Mouse (Mus musculus): Measurements from ENCODE around the gene Pitpnb.

Gene Pitpnb

DNA sequence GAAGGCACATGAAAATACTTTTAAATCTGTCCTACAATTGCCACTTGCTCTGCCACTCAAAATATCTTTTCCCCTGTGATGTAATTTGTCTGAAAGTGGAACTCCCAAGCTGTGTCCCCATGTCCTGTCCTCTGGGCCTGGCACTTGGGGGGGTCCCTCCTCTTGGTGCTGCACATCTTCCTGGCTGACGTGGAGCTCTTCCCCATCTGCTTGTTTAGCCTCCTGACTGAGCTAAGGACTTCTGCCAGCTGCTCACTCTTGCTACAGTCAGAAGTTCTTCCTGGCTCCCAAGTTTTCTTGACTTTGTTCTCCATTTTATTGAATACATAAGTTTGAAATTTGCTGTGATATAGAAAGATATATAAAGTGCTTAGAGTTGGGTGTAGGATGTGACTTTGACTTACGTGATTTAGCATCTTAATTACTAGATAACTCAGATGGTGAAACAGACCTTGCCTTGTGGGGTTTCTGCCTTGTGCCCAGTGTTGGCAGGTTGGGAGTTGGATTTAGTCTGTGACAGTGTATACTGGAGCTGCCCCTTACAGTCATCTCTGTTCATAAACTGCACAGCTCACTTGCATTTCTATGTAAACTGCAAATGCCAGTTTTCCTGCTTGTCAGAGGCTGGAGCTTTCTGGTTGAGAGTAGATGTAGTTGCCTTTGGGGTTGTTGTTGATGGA, 14.3 kb downstream of the Pitpnb start:
- DNase-seq (ENCODE audit: low spot score): no peak

DNA sequence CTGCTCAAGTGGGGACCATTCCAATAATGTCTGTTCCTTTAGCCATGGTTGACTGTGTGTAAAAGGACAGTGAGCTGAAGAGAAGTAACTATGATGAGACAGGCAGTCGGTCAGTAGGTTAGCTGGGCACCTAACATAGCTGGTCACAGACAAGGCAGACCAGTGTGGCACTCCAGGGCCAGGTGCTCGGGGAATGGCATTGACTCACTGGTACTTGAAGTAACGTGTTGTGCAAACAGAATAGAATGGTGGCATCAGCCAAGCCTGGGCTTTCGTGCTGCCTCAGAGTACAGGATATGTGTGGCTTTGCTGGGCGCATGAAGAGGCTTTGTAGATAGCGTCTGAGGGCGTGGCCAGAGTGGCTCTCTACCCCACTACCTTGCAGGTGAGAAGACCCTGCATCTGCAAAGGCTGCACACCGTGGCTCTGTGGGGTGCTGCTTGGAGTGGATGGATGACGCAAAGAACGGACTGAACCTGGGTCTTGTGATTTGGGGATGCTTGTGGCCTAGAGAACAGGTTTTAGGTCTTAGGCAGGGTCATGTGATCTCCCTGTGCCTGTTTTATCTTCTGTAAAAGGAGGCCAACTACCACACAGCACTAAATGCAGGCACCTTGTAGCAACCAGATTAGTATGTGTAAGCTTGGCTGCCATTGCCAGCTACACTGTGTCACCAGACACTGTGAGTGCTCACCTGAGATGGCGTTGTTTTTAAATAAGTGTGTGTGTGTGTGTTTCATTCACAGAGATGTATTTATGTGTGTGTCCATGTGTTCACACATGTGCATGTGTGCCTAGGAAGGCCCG, 26.5 kb downstream of the Pitpnb start:
- DNase-seq (ENCODE audit: low spot score): no peak

- DNase-seq (ENCODE audit: low spot score): peak; percentile 28
Observed at GRCm38 (mm10) chr5:111360546-111360945, 30.0 kb downstream of the Pitpnb start.

- DNase-seq (ENCODE audit: low spot score): no peak
Observed at GRCm38 (mm10) chr5:111361058-111361457, 30.5 kb downstream of the Pitpnb start.

DNA sequence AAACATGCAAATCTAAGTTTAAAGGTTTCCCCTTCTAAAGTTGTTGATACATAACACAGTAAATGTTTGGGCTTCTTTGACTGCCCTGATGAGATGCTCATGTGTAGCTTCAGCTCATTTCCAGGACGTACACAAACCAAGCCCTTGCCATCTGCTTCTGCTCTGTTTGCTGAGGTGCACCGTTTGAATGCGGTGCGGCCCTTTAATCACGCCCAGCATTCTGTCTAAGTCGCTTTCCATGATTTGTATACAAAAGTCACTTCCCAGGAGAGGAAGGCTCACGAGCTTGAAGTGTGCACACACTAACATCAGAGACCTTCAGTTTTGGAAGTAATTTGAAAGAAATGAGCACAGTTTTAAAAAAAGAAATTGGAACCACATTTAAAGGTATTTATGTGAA, 31.3 kb downstream of the Pitpnb start:
- no peak for DNase-seq (ENCODE audit: low spot score)

DNA sequence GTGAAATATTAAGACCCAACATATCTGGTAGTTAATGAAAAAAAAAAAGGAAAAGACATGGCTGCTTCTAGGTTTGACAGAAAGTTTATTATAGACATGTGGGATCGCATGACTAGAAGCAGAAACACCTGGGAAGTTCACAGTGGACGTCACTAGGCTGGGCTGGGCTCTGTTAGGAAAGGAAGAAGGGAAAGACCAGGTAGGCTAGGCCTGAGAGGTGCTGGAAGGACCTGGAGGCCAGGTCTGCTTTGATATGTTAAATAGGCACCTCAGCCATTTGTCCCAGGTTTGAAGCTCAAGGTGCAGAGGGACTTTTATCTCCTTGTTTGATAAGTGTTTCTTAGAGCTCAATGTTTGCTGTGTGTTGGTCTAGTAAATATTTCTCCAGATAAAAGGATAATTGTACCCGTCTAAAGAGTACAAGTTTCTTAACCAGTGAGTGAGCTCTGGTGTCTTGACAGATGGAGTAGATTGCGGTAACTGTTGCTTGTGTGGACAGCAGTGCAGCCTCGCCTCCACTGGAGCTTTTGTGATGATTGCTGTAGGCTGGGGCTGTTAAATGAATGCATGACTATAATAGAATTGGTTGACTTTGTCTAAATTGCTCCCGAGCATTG, 33.0 kb downstream of the Pitpnb start:
- DNase-seq (ENCODE audit: low spot score): no peak

DNA sequence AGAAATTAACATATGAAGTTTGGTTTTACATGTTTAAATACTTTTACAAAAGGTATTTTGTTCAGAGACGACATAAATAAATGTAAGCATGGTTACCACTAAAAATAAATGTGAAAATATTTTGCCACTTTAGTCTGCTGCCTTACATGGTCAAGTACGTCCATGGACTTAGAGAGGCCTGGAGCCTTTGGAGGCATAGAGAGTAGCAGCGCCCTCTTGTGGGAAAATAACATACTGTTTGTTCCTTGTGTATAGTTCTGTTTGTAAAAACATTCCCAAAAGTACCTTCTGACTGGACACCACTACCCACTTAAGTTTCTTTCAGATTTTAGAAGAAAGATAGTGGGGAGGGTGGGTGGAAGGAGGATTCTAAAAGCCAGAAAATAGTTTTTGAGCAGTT, 34.0 kb downstream of the Pitpnb start:
- DNase-seq (ENCODE audit: low spot score): peak; percentile 88

DNA sequence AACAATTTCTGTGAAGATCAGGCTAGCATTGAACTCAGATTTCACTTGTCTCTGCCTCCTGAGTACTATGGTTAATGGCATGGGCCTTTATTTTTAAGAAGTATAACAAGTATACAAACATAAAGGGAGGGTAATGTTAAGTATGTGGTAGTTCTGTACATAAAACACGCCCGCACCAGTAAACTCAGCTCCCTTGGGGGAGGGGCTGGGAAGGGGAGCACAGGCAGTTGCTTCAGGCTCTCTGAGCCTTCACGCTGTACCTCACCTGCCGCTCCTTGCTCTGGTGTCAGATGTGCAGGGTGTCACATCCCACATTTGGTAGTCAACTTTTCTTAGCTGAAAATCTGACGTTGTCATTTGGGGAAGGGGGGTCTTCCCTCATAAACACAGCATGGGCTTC, 35.6 kb downstream of the Pitpnb start:
- no peak for DNase-seq (ENCODE audit: low spot score)

DNA sequence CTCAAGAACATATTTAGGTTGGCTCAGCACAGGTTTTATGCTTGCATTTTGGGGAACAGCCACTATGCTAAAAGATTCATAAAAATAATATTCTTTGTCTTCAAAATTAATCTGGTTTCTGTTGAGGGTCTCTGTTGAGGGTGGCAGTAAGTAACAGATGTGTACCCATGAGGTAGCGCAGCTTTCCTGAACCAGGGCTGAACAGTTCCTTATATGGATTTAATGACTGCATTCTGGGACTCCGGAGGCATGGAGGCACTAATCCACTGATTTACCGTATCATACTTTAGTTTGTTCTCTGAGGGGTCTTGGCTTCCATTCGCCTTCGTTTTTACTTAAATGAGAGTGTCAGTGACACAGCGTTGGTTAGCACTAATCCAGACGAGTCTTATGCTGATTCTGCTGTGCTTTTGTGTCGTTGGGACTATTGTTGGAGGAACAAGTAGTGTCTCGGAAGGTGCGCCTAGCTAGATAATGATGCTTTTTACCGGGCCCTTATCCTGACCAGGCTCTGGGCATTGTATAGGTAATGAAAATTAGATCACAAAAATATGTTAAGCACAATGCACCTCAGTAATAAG, 37.5 kb downstream of the Pitpnb start:
- no peak for DNase-seq (ENCODE audit: low spot score)

DNA sequence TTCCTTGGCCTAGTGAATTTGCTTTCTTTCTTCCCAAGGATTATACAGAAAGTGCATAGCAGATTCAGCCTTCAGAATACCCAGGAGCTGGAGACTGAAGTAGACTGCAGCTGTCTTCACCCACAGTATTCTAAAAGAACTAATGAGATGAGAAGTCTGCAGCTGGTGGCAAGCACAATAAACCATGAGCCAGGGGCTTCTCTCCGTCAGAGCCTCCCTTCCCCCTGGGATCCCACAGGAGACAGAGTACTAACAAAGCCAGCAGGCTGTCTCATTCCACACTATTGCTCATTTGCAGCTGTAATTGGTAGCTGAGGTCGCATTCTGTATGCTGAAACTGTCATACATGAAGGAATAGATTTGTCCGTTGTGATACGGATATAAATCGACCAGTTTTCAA, 38.0 kb downstream of the Pitpnb start:
- peak; percentile 26 for DNase-seq (ENCODE audit: low spot score)

GRCm38 (mm10) chr5:111375616-111376015, 45.1 kb downstream of the Pitpnb start:
- no peak for DNase-seq (ENCODE audit: low spot score)

- DNase-seq (ENCODE audit: low spot score): no peak
Observed at GRCm38 (mm10) chr5:111376276-111377020, 45.9 kb downstream of the Pitpnb start.

DNA sequence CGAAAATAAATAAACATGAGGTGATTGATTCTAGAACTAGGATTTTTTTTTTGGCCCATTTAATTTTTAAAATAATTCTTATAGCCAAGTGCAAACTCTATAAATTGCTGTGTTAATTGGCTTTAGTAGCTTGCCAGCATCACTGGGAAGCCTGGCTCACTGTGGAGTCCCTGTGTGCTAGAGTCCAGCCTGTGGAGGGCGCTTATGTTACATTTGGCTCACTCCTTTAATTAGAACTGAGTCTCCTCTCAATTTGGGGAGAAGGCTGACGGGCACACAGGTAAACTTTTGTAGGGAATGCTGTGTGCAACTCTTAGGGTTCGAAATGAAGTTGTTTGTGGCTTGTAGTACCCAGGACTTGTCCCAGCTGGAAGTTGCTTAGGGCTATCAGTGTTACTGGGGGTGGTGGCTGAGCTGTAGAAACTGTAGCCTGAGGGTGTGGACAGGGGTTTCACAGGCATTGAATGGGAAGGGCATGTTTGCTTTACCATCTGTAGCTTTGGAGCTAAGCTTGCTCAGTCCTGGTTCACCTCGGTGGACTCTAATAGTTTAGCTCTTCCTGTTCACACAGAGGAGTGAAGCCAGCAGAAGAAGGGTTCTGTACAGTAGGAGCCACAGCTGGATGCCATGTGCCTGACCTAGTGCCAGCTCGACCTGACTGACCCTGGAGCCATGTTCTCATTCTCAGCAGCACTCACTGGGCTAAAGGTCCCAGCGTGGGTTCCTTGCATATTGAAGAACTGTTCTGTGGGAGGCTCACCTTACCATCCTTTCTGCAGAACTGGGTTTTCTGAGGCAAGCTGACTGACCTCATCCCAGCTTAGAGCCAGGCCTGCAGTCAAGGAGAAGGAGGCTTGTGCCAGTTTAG, 47.8 kb downstream of the Pitpnb start:
- peak; percentile 47 for DNase-seq (ENCODE audit: low spot score)

- no peak for DNase-seq (ENCODE audit: low spot score)
Observed at GRCm38 (mm10) chr5:111383335-111383734, 52.8 kb downstream of the Pitpnb start.

- DNase-seq (ENCODE audit: low spot score): no peak
Observed at GRCm38 (mm10) chr5:111390911-111391310, 60.3 kb downstream of the Pitpnb start.

- no peak for DNase-seq (ENCODE audit: low spot score)
Observed at GRCm38 (mm10) chr5:111391485-111391884, 60.9 kb downstream of the Pitpnb start.

GRCm38 (mm10) chr5:111393346-111394197, 63.0 kb downstream of the Pitpnb start:
- peak; percentile 90 for DNase-seq (ENCODE audit: low spot score)

GRCm38 (mm10) chr5:111394198-111395053, 63.9 kb downstream of the Pitpnb start:
- DNase-seq (ENCODE audit: low spot score): peak; percentile 37

DNA sequence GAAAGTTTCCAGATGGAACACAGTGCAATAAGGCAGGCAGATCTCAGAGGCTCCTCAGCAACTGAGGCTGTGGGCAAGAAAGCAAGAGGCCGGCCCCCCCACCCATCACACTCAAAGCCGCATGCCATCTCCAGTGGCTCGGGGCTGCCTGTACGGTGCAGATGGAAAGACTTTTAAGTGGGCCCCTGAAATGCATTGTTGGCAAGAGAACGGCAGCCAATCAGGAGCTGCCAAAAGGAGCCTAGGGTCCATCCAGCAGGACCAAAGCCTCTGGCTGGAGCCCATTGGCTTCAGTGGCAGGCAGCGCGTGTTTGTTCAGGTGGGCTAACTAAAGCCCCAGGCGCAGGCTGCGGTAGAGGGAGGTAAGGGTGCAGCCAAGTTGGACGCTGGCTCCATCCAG, 65.2 kb downstream of the Pitpnb start:
- DNase-seq (ENCODE audit: low spot score): peak; percentile 42

Measured in embryo, embryonic 10.5 days (tissue).